Mouse (Mus musculus): Measurements from ENCODE around the gene Ssc4d. TPM values are rescaled to one million over a fixed set of nuclear protein-coding genes. Genes with fewer than 3 reads are reported as not detected.

Gene Ssc4d
- polyA plus RNA-seq, 1 experiment from 2014 or later = 4.8 TPM

GRCm38 (mm10) chr5:136001222-136001621, 26.9 kb upstream of the Ssc4d start:
- Histone ChIP-seq H3K9ac (replicated peaks) (no peak overlapping the region), H3K9me3 (no peaks in the 10 kb centered on the region), H3K4me3 (replicated peaks) (no peak overlapping the region), H3K4me2 (no peak overlapping the region), H3K27me3 (no peaks in the 10 kb centered on the region), H3K27ac (no peak overlapping the region), H3K4me1 (replicated peaks) (peaks cover 38% of the 10 kb centered on the region), H3K36me3 (peaks cover 68% of the 10 kb centered on the region)
- WGBS = 93% methylated on average over 6 of the region's 6 CpGs
- ATAC-seq (ENCODE audit: insufficient number of reproducible peaks, insufficient read depth, low FRiP score, low TSS enrichment, low read depth) = no peak

GRCm38 (mm10) chr5:135996162-135996561, 21.8 kb upstream of the Ssc4d start:
- no peaks in the 10 kb centered on the region for H3K9me3 ChIP-seq
- H3K27me3 ChIP-seq = no peaks in the 10 kb centered on the region
- no peak overlapping the region for H3K4me3 ChIP-seq (replicated peaks)
- no peak for ATAC-seq (ENCODE audit: insufficient number of reproducible peaks, insufficient read depth, low FRiP score, low TSS enrichment, low read depth)
- peaks cover 16% of the 10 kb centered on the region for H3K4me1 ChIP-seq (replicated peaks)
- H3K27ac ChIP-seq = no peak overlapping the region
- H3K9ac ChIP-seq (replicated peaks) = no peak overlapping the region
- H3K4me2 ChIP-seq = peak overlapping the region; percentile 80; the same call in 1 of the 2 replicates
- H3K36me3 ChIP-seq = peaks cover 49% of the 10 kb centered on the region
- 90% methylated on average over 8 of the region's 8 CpGs for WGBS

GRCm38 (mm10) chr5:135994725-135995687, 20.7 kb upstream of the Ssc4d start, which contains the start of gene Dtx2:
Dtx2 (plus strand) TSS chr5:135994800.
- Histone ChIP-seq H3K27me3 (no peaks in the 10 kb centered on the region), H3K9ac (replicated peaks) (peak within 1 kb of the TSS; percentile 86), H3K4me2 (peak within 1 kb of the TSS; percentile 80), H3K9me3 (no peaks in the 10 kb centered on the region), H3K4me1 (replicated peaks) (peaks cover 16% of the 10 kb centered on the region), H3K36me3 (peaks cover 38% of the 10 kb centered on the region), H3K4me3 (replicated peaks) (peak within 1 kb of the TSS; percentile 80), H3K27ac (peak within 1 kb of the TSS; percentile 90)
- peak; percentile 88 for ATAC-seq (ENCODE audit: insufficient number of reproducible peaks, insufficient read depth, low FRiP score, low TSS enrichment, low read depth)
- WGBS = under 1% methylated on average over 47 of the region's 47 CpGs

- ATAC-seq (ENCODE audit: insufficient number of reproducible peaks, insufficient read depth, low FRiP score, low TSS enrichment, low read depth) = peak; percentile 54; the same call in 1 of the 2 replicates
- no peaks in the 10 kb centered on the region for H3K27me3 ChIP-seq
- WGBS = 62% methylated on average over 8 of the region's 8 CpGs
- peaks cover 16% of the 10 kb centered on the region for H3K4me1 ChIP-seq (replicated peaks)
- no peak overlapping the region for H3K4me2 ChIP-seq
- H3K4me3 ChIP-seq (replicated peaks) = peak overlapping the region; percentile 80
- no peaks in the 10 kb centered on the region for H3K9me3 ChIP-seq
- no peak overlapping the region for H3K27ac ChIP-seq
- peaks cover 31% of the 10 kb centered on the region for H3K36me3 ChIP-seq
- no peak overlapping the region for H3K9ac ChIP-seq (replicated peaks)
Observed at GRCm38 (mm10) chr5:135994335-135994724, 20.0 kb upstream of the Ssc4d start.

- peaks cover 16% of the 10 kb centered on the region for H3K4me1 ChIP-seq (replicated peaks)
- no peaks in the 10 kb centered on the region for H3K27me3 ChIP-seq
- H3K9ac ChIP-seq (replicated peaks) = no peak overlapping the region
- 56% methylated on average over 5 of the region's 5 CpGs for WGBS
- H3K36me3 ChIP-seq = peaks cover 22% of the 10 kb centered on the region
- no peak for ATAC-seq (ENCODE audit: insufficient number of reproducible peaks, insufficient read depth, low FRiP score, low TSS enrichment, low read depth)
- H3K4me2 ChIP-seq = no peak overlapping the region
- H3K4me3 ChIP-seq (replicated peaks) = no peak overlapping the region
- no peaks in the 10 kb centered on the region for H3K9me3 ChIP-seq
- H3K27ac ChIP-seq = no peak overlapping the region
Observed at GRCm38 (mm10) chr5:135993381-135993965, 19.1 kb upstream of the Ssc4d start.

GRCm38 (mm10) chr5:135990601-135991000, 16.3 kb upstream of the Ssc4d start:
- Histone ChIP-seq H3K9me3 (no peaks in the 10 kb centered on the region), H3K27ac (no peak overlapping the region), H3K27me3 (no peaks in the 10 kb centered on the region), H3K4me3 (replicated peaks) (no peak overlapping the region), H3K4me2 (no peak overlapping the region), H3K9ac (replicated peaks) (no peak overlapping the region), H3K36me3 (no peaks in the 10 kb centered on the region), H3K4me1 (replicated peaks) (peaks cover 5% of the 10 kb centered on the region)
- WGBS = 68% methylated on average over 5 of the region's 5 CpGs
- ATAC-seq (ENCODE audit: insufficient number of reproducible peaks, insufficient read depth, low FRiP score, low TSS enrichment, low read depth) = no peak

- H3K36me3 ChIP-seq = no peaks in the 10 kb centered on the region
- no peak for ATAC-seq (ENCODE audit: insufficient number of reproducible peaks, insufficient read depth, low FRiP score, low TSS enrichment, low read depth)
- H3K27ac ChIP-seq = no peak overlapping the region
- H3K27me3 ChIP-seq = no peaks in the 10 kb centered on the region
- 65% methylated on average over 11 of the region's 11 CpGs for WGBS
- H3K4me2 ChIP-seq = no peak overlapping the region
- no peak overlapping the region for H3K4me3 ChIP-seq (replicated peaks)
- H3K9me3 ChIP-seq = no peaks in the 10 kb centered on the region
- no peaks in the 10 kb centered on the region for H3K4me1 ChIP-seq (replicated peaks)
- no peak overlapping the region for H3K9ac ChIP-seq (replicated peaks)
Observed at GRCm38 (mm10) chr5:135987248-135987647, 12.9 kb upstream of the Ssc4d start.

GRCm38 (mm10) chr5:135984546-135985044, 10.3 kb upstream of the Ssc4d start:
- Histone ChIP-seq H3K27me3 (no peaks in the 10 kb centered on the region), H3K4me1 (replicated peaks) (no peaks in the 10 kb centered on the region), H3K9ac (replicated peaks) (no peak overlapping the region), H3K27ac (no peak overlapping the region), H3K36me3 (no peaks in the 10 kb centered on the region), H3K4me2 (no peak overlapping the region), H3K9me3 (no peaks in the 10 kb centered on the region), H3K4me3 (replicated peaks) (no peak overlapping the region)
- no peak for ATAC-seq (ENCODE audit: insufficient number of reproducible peaks, insufficient read depth, low FRiP score, low TSS enrichment, low read depth)
- WGBS = 72% methylated on average over 6 of the region's 6 CpGs

GRCm38 (mm10) chr5:135982398-135982797, 8.1 kb upstream of the Ssc4d start:
- 38% methylated on average over 6 of the region's 6 CpGs for WGBS

GRCm38 (mm10) chr5:135979904-135980303, 5.6 kb upstream of the Ssc4d start, which contains the start of gene Zp3:
Zp3 (plus strand) TSS chr5:135980099.
- Histone ChIP-seq H3K4me1 (replicated peaks) (no peaks in the 10 kb centered on the region), H3K9ac (replicated peaks) (no peak within 1 kb of the TSS), H3K27ac (no peak within 1 kb of the TSS), H3K9me3 (no peaks in the 10 kb centered on the region), H3K4me2 (no peak within 1 kb of the TSS), H3K36me3 (no peaks in the 10 kb centered on the region), H3K4me3 (replicated peaks) (no peak within 1 kb of the TSS), H3K27me3 (no peaks in the 10 kb centered on the region)
- no peak for ATAC-seq (ENCODE audit: insufficient number of reproducible peaks, insufficient read depth, low FRiP score, low TSS enrichment, low read depth)
- 70% methylated on average over 8 of the region's 8 CpGs for WGBS

More at GRCm38 (mm10) chr5:135982398-135982797, 8.1 kb upstream of the Ssc4d start:
- Histone ChIP-seq H3K4me1 (replicated peaks) (no peaks in the 10 kb centered on the region), H3K4me2 (no peak overlapping the region), H3K9ac (replicated peaks) (no peak overlapping the region), H3K9me3 (no peaks in the 10 kb centered on the region), H3K27ac (no peak overlapping the region), H3K27me3 (no peaks in the 10 kb centered on the region), H3K36me3 (no peaks in the 10 kb centered on the region), H3K4me3 (replicated peaks) (no peak overlapping the region)
- ATAC-seq (ENCODE audit: insufficient number of reproducible peaks, insufficient read depth, low FRiP score, low TSS enrichment, low read depth) = no peak

GRCm38 (mm10) chr5:135979381-135979780, 5.0 kb upstream of the Ssc4d start:
- Histone ChIP-seq H3K27me3 (no peaks in the 10 kb centered on the region), H3K4me1 (replicated peaks) (no peaks in the 10 kb centered on the region; the same call in 1 of the 2 replicates), H3K36me3 (no peaks in the 10 kb centered on the region), H3K9ac (replicated peaks) (no peak overlapping the region), H3K4me3 (replicated peaks) (no peak overlapping the region), H3K27ac (no peak overlapping the region), H3K9me3 (no peaks in the 10 kb centered on the region), H3K4me2 (no peak overlapping the region)
- WGBS = 76% methylated on average over 5 of the region's 5 CpGs
- ATAC-seq (ENCODE audit: insufficient number of reproducible peaks, insufficient read depth, low FRiP score, low TSS enrichment, low read depth) = no peak

Data from limb, embryonic 12.5 days (tissue).